Mouse (Mus musculus): Measurements from ENCODE around the gene Gpd2.

The Gpd2 gene

DNA sequence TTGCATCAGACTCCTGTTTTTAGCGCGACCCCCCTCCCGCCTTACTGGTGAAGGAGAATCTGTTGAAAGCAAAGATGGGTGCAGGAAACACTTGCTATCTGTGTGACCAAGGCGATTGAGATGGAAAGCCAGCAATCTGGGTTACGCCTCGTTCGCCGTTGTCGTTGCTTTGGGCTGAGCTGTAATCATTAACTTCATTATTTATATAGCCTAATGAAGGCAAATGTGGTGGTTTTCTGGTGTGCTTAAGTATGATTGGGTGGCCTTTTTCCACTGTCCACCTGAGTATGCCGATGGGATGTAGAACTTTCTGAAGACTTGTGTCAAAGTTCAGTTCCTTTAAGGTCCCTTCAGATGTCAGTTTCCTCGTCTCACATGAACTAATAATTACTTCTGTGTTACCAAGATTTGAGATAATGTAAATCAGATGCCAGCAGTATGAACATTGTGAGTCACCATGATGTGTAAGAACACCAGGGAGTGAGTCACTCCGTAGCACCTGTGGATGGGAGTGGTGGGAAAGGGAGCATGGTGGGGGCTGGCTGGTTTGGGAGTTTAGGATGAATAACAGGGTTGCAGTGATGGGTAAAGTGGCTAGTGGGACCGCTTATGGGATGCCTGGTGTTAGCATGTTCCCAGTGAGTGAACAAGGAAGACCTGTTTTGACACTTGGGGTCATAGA lies 14.3 kb downstream of the Gpd2 start:
- DNase-seq (ENCODE audit: low spot score), result no peak

DNA sequence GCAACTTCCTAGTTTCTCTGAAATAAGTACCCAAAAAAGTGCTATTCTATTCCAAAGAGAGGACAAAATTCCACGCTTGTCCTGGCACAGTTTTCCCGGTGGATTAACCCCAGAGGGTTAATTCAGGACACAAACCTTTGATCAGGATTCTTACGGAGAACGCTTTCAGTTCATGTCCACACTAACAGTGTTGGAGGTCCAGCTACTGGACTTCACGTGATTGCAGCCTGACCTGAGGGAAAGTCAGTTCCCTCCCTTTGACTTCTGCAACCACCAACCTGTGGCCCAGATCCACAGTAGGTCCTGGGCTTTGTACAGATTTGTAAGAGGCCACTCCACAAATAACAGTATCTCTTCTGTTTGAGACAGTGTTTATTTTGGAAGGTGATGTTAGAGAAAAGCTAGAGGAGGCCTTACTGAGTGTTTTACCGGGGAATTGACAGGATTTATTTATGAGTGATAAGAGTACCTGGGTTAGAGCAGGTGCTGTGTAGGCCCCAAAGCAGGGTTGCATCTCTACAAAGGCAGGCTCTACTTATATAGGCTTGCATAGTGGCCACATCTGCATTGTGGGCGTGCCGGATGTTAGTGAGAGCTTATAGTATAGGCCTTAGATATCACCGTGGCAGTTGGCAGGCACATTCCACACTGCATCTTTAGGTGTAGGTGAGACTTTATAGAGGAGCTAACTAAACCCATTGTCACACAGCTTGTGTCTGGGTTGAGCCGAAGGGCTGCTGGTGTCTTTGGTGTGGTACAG lies 15.3 kb downstream of the Gpd2 start:
- DNase-seq (ENCODE audit: low spot score), result no peak

DNA sequence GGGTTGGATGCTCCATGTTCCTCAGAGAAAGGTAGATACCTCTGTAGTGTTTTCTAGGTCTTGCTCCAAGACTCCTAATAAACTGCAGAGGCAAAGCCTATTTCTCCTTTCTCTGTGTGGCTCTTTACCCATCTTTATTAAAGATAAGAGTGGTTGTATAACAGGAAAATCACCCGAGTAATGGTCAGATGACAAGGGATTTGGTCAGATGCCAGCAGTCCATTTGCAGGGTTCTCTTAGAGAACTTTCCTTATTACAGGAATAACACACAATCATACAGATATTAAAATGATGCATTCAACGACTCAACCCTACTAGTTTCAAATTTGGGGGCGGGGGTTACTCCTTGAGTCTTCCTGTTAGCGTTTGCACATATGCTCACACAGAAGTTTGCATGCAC lies 16.8 kb downstream of the Gpd2 start:
- DNase-seq (ENCODE audit: low spot score), result no peak

DNA sequence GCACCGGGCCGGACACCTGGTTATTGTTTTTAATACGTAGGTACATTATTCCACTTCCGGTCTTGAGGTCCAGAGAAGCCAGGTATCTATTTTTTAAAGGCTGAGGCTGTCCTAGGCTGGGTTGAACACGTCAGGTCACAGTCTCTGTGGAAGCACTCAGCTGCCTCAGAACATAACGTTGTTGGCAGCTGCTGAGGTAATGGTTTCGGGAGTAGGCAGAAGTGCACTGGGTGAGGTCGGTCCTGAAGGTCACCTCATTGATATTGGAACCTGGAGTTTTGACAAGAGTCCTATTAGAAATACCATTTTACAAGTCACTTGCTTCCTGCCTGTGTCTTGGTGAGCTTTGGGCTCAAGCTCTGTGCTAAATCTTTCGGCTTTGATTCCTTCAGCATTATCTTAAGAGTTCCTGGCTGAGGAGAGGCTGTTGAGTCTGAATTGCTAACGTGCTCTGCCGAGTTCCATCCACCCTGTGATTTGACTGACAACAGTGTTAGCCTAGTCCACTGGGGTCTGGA lies 17.8 kb downstream of the Gpd2 start:
- DNase-seq (ENCODE audit: low spot score), result no peak

DNA sequence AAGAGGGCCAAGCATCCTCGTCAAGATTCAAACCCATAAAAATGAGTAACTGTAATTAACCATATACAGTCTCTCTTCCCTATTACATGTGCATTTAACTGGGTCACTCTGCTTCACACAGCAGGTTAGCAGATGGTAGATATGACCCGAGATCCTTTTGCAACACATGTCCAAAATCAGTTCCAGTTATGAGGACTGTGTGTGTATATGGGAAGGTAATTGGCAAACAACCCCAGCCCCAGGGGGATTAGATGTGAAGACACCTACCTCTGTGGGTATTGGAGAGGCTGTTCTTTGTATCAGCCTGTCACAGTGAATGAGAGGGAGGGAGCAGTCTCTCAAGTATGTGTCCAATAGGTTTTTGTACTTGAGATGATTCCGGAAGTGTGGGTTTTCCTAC lies 18.4 kb downstream of the Gpd2 start:
- DNase-seq (ENCODE audit: low spot score), result no peak

DNA sequence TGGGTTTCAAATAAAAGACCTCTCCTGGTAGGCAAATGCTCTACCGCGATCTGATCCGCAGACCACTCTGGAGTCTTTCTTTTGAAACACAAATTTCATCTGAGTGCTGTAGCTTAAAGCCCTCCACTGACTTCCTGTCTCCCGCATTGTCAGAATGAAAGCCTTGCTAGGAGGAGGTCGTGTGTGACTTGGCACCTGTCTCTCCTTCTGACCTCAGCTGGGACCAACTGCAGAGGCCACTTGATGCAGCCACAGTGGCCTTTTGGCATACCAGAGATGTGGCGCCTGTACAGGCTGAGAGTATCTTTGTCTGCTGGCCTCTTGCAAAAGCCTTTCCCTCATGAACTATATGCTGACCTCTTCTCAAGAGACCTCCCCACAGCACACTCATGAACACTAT lies 19.0 kb downstream of the Gpd2 start:
- peak; percentile 37 for DNase-seq (ENCODE audit: low spot score)

DNA sequence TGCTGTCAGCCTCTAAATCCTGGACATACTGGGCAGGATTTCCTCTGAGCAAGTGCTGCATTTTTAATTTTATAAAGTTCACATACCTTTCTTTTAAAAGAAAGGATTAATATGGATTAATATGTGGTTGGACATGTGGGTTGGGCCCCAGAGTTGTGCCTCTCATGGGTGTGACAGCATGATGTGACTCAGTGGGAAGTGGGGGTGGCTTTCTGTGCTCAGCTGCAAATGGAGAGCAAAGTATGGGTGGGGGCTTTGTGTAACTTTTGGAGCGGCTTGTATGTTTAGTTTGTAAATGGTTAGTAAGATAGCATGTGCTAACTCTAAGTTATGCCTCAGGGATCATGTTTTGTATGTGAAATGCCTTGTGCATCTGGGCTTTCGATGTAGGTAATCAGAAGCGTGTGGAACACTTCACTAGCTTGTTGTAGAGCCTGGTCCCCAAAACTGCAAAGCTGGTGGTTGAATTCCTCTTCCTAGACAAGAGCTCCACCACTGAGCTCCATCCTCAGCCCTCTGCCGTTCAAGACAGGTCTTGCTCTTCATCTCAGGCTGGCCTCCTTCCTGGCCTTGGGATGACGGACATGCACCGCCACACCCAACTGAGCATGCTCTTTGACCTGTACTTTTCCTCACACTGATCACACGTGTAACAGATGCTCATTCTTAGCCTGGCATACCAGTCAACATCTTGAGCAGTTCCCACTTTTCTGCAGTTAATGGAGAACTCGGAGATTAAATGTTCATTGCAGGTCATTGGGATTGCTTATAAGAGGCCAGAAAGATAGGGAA lies 24.0 kb downstream of the Gpd2 start:
- DNase-seq (ENCODE audit: low spot score), result no peak

DNA sequence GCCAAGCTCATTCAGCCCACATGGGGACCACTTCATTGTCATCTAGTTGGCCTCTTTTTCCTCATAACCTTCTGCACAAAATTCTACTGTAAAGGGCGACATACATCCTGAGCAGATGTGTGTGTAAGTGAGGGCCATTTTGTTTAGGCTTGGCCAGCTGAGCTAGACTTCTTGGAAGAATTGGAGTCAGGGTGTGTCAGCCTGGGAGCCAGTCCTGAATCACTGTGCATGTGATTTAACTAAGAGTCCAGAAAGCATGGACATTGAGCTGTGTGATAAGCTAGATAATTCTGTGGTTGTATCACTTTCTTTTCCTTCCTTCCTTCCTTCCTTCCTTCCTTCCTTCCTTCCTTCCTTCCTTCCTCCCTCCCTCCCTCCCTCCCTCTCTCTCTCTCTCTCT lies 26.0 kb downstream of the Gpd2 start:
- DNase-seq (ENCODE audit: low spot score), result no peak

DNA sequence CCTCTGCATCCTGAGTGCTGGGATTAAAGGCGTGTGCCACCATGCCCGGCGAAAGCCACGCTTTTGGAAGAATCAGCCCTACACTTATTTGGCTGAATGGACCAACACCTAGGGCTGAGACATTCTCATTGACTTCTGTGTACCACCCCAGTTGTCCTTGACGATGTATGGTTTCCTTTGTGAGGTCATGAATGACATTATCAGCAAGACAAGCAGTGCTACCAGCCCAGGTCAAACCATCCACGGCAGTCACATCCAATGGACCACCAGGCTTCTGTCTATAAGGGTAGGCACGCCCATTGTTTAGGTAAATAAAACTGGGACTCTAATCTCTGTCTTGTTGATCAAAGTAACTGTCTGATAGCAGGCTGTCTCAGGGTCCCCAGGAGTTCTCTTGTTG lies 27.5 kb downstream of the Gpd2 start:
- DNase-seq (ENCODE audit: low spot score), result no peak

DNA sequence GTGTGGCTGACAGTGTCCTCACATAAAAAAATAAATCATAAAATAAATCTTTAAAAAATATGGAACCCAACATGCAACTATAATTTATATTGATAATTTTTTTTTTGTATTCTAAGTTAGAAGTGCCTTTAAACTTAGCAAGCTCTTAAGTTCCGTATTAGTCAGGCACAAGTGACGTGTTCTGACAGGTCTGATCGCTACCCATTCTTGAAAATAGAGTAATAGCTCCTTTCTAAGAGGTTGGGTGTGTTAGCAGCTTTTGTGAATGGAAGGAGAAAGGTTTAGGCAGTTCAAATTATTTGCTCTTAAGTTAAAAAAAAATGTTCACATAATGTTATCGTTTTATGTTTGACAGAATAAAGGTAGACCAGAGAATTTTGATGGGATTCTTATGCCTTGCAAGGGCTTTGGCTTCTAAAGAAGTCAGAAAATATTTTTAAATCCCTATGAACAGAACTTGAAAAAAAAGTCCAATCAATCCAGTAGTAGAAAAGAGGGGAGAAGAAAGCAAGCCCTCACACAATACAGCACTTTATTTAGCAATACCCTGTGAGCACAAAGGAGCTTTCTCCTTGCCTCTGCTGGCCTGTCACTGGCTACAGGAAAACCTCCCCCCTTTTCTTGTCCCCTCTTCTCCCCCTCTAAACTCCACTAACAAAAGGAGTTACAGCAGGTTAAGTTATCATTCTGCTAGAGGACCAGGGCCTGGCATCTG lies 29.4 kb downstream of the Gpd2 start:
- no peak for DNase-seq (ENCODE audit: low spot score)

DNA sequence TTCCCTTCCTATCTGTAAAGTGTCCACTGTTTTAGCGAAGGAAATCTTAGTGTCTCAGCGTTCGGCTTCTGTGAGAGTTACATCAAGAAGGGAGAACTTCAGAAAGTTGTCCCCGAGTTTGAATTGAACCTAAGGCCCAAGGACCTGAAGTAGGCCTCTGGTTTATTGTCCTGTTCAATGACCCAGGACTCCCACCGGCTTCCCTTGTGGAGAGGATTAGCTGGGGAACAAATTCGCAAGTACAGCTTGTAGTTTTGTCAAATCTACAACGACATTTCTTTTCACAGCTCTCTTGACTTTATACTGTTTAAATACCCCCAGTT lies 29.9 kb downstream of the Gpd2 start:
- DNase-seq (ENCODE audit: low spot score), result peak; percentile 70

DNA sequence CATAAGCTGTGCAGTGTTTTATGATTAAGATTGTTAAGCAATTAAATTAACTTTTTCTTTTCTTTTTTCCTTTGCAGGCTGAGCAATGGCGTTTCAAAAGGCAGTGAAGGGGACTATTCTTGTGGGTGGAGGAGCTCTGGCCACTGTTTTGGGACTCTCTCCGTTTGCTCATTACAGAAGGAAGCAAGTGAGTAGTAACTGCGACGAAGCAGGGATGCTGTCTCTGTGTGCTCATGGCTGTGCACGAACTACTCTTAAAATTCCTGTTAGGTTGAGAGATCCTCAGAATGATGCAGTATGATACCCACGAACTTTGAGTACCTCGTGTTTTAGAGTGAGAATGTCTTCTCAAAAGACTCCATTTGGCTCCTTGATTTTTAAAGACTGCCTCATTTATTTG lies 30.5 kb downstream of the Gpd2 start:
- DNase-seq (ENCODE audit: low spot score), result no peak

DNA sequence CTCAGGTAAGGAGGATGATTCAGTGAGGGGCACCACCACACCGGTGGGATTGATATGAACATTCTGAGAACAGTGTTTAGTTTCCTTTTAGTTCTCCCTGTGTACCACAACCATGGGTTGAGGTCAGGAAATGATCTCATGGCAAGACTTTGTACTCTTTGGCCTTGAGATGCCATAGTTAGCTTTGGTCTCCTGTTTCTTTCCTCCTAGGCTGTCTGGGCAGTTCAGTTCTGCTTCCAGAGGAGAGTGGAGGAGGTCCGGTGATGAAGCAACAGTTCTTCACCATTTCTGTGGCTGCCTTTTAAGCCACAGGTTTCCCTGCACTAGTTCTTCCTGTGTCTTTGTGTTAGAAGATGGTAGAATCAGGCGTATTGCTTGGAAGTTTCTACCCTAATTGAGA lies 31.4 kb downstream of the Gpd2 start:
- DNase-seq (ENCODE audit: low spot score), result no peak

DNA sequence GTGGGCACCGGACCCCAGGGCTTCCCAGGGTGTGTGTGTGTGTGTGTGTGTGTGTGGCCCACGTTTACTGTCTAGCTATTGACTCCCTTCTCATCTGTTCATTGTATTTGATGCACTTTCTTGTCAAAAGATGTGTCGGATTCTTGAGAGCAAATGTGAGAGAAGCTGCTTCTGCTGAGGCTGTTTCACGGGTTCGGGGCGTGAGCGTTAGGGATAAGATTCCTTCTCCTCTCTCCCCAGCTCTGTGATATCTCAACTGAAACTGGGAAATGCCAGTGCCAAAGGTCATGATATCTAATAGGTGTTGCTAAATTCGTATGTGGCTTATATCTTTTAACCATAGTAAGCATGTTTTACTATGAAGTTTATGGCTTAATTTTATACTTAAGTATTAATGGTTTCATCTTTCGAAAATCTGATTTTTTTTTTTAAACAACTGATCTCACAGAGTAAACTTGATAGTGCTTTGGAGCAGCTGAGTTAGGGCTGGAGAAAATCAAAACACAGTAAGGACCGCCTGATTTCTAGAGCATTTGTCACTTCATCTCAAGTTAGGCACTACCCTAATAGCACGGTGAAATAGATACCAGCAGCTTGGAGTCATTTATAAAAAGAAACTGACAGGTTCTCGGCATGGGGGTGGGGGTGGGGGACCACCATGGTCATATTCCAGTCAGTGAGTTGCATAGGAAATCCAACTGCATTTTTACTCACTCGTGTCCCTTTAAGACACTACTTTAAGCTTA lies 32.4 kb downstream of the Gpd2 start:
- DNase-seq (ENCODE audit: low spot score), result no peak

DNA sequence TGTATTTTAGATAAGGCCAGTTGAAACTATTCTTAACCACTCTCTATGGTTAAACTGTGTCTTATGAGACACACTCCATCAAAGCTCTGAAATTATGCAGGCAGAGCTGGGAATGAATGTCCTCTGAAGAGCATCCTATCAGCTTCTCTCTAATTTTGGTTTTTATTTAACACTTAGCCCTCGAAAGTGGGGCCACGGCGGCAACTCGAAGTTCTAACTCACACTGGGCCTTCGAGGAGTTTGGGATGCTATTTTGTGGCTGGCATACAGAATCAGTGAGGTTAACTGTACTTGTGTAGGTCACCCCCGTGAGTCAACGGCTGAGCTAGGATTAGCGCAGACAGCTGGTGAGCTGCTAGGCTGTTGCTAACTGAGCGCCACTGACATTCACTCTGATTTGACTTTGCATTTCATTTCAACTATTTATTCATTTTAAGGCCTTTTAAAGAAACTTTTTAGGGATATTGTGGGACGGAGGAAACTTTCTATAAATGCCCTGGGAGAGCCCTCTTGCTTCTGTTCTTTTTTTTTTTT lies 42.8 kb downstream of the Gpd2 start:
- no peak for DNase-seq (ENCODE audit: low spot score)

DNA sequence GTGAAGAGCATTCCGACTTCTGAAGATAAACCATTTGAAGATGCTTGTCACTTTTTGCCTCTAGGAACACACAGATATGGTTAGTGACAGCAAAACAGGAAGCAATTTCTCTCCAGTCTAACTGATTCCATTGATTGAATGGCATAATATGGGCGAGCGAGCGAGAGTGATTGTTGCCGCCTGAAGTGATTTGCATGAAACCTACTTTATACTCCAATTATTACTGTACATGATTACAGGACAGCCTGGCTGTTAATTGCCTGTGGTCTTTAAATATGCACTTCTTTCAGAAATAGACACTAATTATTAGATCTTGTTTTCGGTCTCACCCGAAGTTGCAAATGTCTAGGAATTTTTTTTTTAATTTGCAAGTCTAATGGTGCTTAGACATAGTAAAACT lies 46.4 kb downstream of the Gpd2 start:
- no peak for DNase-seq (ENCODE audit: low spot score)

DNA sequence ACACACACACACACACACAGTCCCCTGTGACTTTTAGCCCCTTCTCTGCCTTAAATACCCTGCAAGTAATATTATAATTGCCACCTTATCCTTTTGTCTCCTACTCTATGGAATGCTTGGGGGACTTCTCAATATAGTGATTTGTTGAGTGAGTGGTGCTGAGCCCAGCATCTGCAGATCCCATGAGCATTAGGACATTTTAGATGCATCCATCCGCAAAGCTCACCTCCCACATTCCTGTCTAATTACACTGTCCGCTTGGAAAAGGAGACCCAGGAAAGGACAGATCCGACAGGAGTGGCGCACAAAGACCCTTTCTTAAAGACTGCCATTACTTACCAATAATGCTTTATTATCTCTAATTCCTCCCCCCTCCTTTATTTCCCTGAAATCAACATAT lies 47.8 kb downstream of the Gpd2 start:
- DNase-seq (ENCODE audit: low spot score), result no peak

DNA sequence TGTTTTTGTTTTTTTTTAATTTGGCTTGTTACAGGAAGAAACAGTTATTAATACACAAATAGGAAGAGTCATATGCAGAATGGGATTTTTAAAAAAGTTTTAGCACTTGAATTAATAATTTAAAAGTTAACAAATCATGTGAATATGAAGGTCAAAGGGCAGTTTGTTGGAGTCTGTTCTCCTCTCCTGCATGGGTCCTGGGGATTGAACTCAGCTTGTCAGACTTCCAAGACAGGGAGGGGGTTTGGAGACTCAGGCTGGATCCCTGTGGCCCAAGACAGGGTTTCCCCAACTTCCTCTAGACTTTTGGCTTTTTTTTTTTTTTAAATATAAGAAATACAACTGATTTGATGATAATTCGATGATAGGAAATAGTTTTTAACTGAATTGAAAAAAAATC lies 50.6 kb downstream of the Gpd2 start:
- DNase-seq (ENCODE audit: low spot score), result no peak

DNA sequence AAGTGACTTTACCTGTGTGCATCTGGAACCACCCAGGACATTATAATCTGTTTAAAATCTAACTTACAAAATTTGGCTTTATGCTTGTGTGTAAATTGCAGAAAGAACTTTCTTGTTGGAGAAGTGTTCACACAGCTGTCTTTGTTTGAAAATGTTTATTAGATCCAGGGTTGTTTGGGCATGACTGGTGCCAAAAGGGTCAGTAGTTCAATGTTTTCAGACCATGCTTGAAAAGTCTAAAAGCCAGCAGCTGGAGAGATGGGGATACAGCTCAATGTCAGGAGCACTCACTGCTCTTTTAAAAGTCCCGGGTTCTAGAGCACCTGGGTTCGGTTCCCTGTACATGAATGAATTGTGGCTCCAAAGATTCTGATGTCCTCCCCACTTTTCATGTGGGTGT lies 56.1 kb downstream of the Gpd2 start:
- DNase-seq (ENCODE audit: low spot score), result no peak

DNA sequence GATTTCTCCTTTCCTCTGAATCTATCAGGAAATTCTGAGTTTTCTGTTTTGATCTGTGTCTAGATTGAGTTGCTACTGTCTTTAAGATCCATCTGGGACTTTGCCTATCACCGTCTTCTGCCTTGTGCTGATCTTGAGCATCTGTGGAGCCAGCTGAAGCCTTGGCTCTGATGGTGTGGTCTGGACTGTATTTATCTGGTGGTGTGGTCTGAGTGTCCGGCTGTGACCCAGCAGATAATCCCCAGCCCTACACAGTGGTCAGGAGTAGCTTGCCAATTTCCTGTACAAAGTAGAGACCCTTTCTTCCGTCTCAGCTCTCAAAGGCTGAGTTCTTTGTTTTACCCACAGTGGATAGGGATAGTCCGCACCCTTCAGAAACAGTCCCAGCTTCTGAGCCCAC lies 58.6 kb downstream of the Gpd2 start:
- DNase-seq (ENCODE audit: low spot score), result no peak

DNA sequence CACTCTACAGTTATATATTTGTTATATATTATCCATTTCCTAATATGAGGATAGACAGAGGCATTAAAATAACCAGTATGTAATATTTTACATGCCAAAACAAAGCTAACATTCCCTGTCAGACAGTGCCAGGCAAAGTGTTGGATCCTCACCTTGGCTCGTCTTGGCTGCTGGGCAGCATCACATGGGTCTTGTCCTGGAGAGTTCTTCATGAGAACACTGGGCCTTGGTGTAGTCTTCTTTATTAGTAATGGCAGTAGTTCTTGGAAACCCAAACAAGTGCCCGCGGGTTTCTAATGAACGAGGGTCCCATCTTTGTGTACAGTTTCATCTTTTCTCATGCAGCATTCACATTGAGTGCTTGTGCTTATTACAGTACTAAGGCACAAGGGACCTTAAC lies 59.8 kb downstream of the Gpd2 start:
- DNase-seq (ENCODE audit: low spot score), result no peak

DNA sequence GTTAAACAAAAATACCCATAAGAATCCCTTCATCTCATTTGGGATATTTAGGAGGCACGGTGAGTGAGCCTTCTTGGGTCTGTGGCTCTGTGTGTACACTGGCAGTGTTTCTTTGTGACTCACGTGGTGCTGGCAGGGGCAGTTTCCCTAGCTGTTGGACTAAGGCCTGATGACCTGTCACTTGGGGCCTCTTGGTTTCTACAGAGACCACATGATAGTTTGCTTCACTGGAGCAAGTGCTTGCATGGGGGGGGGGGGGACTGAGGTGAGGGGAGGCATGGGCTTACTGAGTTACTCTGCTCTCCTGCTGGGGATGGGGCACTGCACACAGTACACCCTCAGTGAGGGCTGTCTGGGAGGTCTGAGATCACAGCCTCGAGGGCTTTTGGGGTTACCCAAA lies 64.1 kb downstream of the Gpd2 start:
- DNase-seq (ENCODE audit: low spot score), result no peak

Measured in embryo, embryonic 10.5 days (tissue).